Mouse (Mus musculus) spleen, adult 2 months (tissue): ENCODE measurements at regions not wholly inside any gene's neighbourhood (a gene's known extent, or its start where the extent isn't known, plus 50 kb on each side); places are given as distances from the start of the nearest gene placed in this dataset.

Experiments used
- CTCF ChIP-seq: fragments of 200-500 bp; IDR thresholded peaks from 2 replicates; pipeline ENCODE4 v1.5.1; 2011; ENCODE audit warnings: mild to moderate bottlenecking, inconsistent platforms; ENCODE audit not compliant: insufficient read depth, insufficient read length, insufficient replicate concordance; ENCODE audit errors: extremely low read depth
- POLR2A ChIP-seq: fragments of 200-500 bp; IDR thresholded peaks from 2 replicates; pipeline ENCODE4 v1.6.1; 2011; ENCODE audit warnings: low read depth, low read length, inconsistent platforms

GRCm38 (mm10) chr13:110968507-110968905 lies 286.3 kb upstream of the Actbl2 start:
- no peak for TF ChIP-seq CTCF
- no peak for TF ChIP-seq POLR2A
